Mouse (Mus musculus) granulocyte monocyte progenitor cell, adult 5-6 weeks (primary cell): ENCODE results near the gene Itgb3. TPM values are rescaled to one million over a fixed set of nuclear protein-coding genes. Genes with fewer than 3 reads are reported as not detected.

ENCODE experiments used
- ATAC-seq: replicated peaks from 2 replicates; pipeline ENCODE4 v1.8.0; 2016; ENCODE audit warnings: mild to moderate bottlenecking, moderate TSS enrichment, inconsistent platforms; ENCODE audit not compliant: poor library complexity, severe bottlenecking
- total RNA-seq, 2 experiments: library from RNA; stranded (forward) in 1 of 2; stranded (reverse) in 1 of 2; fragments of 200-712, 200-1000 nt in 1 of 2; fragments of >200 nt in 1 of 2; fragmentation: Nextera tagmentation in 1 of 2; gene quantifications; 2 replicates each; pipeline ENCODE4 v1.2.3; 2014 to 2017

Itgb3 gene
- total RNA-seq, 2 experiments from 2014 or later: 1.9 to 7.2 TPM

GRCm38 (mm10) chr11:104616182-104616581, 8.4 kb downstream of the Itgb3 start:
- ATAC-seq: peak; percentile 12; the same call in 1 of the 2 replicates

- no peak for ATAC-seq
These were observed 10.9 kb downstream of the Itgb3 start for GRCm38 (mm10) chr11:104618638-104619076.

GRCm38 (mm10) chr11:104619084-104620022, 11.6 kb downstream of the Itgb3 start:
- no peak for ATAC-seq

- peak; percentile 70 for ATAC-seq
These were observed 14.5 kb downstream of the Itgb3 start for GRCm38 (mm10) chr11:104622040-104622962.

GRCm38 (mm10) chr11:104624791-104625391, 17.1 kb downstream of the Itgb3 start:
- ATAC-seq: peak; percentile 17; the same call in 1 of the 2 replicates

GRCm38 (mm10) chr11:104625453-104626402, 17.9 kb downstream of the Itgb3 start:
- ATAC-seq: no peak

GRCm38 (mm10) chr11:104626635-104627034, 18.8 kb downstream of the Itgb3 start:
- no peak for ATAC-seq

GRCm38 (mm10) chr11:104627616-104628301, 20.0 kb downstream of the Itgb3 start:
- ATAC-seq: no peak

GRCm38 (mm10) chr11:104628566-104628965, 20.8 kb downstream of the Itgb3 start:
- ATAC-seq: no peak

GRCm38 (mm10) chr11:104630185-104630835, 22.5 kb downstream of the Itgb3 start:
- peak; percentile 29 for ATAC-seq

- ATAC-seq: no peak
These were observed 23.5 kb downstream of the Itgb3 start for GRCm38 (mm10) chr11:104631306-104631705.

- ATAC-seq: peak; percentile 77
These were observed 29.2 kb downstream of the Itgb3 start for GRCm38 (mm10) chr11:104637010-104637409.

GRCm38 (mm10) chr11:104638006-104638405, 30.2 kb downstream of the Itgb3 start:
- ATAC-seq: no peak

- peak; percentile 45 for ATAC-seq
These were observed 31.1 kb downstream of the Itgb3 start for GRCm38 (mm10) chr11:104638906-104639305.

- no peak for ATAC-seq
These were observed 31.8 kb downstream of the Itgb3 start for GRCm38 (mm10) chr11:104639634-104640033.

- no peak for ATAC-seq
These were observed 33.1 kb downstream of the Itgb3 start for GRCm38 (mm10) chr11:104640894-104641293.

- ATAC-seq: no peak
These were observed 35.4 kb downstream of the Itgb3 start for GRCm38 (mm10) chr11:104643236-104643635.

- ATAC-seq: no peak
These were observed 37.6 kb downstream of the Itgb3 start for GRCm38 (mm10) chr11:104645402-104645801.
